Mouse (Mus musculus) embryo, embryonic 10 days (tissue): ENCODE measurements around the gene Rab3ip.

Experiments used
- DNase-seq: peaks from one replicate; pipeline ENCODE4 v3.0.0-alpha.2; 2015; ENCODE audit warnings: low spot score

The Rab3ip gene

DNA sequence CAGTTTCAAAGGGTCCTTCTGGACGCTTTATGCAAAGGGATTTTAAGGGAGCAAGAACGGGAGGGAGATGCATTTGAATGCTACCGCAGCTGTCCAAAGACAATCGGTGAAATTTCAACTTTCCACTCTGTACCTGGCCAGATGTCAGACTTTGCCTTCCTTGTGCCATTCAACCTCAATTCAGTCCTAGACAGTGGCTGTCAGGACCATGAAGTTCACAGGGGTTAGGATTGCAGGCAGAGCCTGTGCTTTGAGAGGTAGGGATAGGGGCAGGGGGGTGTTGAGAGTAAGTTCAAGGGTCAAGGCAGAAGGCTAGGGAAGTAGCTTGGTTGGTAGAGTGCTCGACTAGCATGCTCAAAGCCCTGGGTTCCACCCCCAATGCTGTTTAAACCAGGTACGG lies 79.8 kb downstream of the Rab3ip start:
- no peak for DNase-seq
